Mouse (Mus musculus): ENCODE measurements at regions not wholly inside any gene's neighbourhood (a gene's known extent, or its start where the extent isn't known, plus 50 kb on each side); places are given as distances from the start of the nearest gene placed in this dataset.

DNA sequence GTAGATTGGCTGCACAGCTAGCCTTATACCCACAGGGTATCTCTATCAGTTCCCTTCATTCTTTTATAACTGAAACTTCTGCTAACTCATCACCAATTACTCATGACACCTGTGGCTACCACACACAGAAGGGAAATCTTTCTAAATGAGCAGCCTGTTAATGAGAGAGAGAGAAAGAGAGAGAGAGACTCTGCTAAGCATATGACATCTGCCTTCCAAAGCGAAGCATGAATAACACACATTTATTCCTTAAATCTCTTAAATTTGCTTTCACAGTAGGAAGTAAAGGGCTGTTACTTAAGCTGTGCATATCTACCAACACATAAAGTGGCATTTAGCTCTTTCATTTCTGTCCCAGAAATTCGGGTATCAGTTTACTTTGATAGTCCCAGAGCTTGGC lies 317.7 kb downstream of the Sox2 start:
- 51% methylated on average over 2 of the region's 2 CpGs for WGBS
- Histone ChIP-seq H3K27me3 (ENCODE audit: control insufficient read depth, insufficient read depth, low read length) (no peaks in the 10 kb centered on the region), H3K4me3 (ENCODE audit: low read depth, low read length) (no peak overlapping the region), H3K4me1 (ENCODE audit: control insufficient read depth, insufficient read depth, insufficient read length, low read length) (no peaks in the 10 kb centered on the region), H3K36me3 (ENCODE audit: control insufficient read depth, insufficient read depth, low read length) (no peaks in the 10 kb centered on the region), H3K27ac (ENCODE audit: insufficient read depth, low read depth, low read length) (no peak overlapping the region)
- no peak for TF ChIP-seq POLR2A (IDR thresholded peaks at IDR 0.05; ENCODE audit: low read depth, low read length)
- no peak for TF ChIP-seq CTCF (IDR thresholded peaks at IDR 0.05; ENCODE audit: extremely low read depth, insufficient read length, insufficient replicate concordance, low read depth, low read length)

DNA sequence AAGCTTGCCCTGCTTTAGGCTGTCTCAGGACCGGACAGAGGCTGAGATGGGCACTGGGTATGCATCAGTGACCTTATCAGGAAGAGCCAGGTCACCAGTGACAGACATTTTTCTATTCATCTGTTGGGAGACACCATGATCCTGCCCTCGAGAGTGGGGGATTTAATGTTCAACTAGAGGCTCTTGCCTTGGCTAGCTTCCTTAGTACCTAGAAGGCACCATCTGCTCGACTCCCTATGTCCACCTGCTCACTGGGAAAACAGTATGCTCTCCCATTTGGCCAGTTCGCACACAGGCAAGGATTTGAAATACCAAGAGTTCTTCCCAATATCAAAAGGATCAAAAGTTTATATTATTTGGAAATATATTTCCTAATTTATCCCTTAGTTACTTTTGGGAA lies 321.3 kb downstream of the Sox2 start:
- no peak for TF ChIP-seq CTCF (IDR thresholded peaks at IDR 0.05; ENCODE audit: extremely low read depth, insufficient read length, insufficient replicate concordance, low read depth, low read length)
- no peak for TF ChIP-seq POLR2A (IDR thresholded peaks at IDR 0.05; ENCODE audit: low read depth, low read length)
- 73% methylated on average over 4 of the region's 4 CpGs for WGBS

DNA sequence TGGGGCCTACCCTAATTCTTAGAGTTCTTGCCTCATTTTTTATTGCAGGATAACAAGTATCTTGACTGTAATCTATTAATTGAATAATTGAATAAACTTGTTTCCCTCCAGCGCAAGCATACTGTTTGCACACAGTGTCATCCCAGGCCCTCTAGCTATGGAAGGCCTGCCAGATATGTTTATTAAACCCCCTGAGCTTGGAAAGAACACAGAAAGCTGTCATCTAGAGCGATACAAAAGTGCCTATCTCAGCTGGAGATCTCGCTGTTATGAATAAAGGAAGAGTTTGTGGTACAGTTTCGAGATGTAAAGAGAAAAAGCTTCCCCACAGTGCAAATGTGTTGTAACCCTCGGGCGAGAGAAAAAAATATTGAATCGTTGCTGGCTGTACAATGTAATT lies 324.2 kb downstream of the Sox2 start:
- Histone ChIP-seq H3K36me3 (ENCODE audit: control insufficient read depth, insufficient read depth, low read length) (no peaks in the 10 kb centered on the region), H3K4me1 (ENCODE audit: control insufficient read depth, insufficient read depth, insufficient read length, low read length) (no peaks in the 10 kb centered on the region), H3K27me3 (ENCODE audit: control insufficient read depth, insufficient read depth, low read length) (no peaks in the 10 kb centered on the region), H3K27ac (ENCODE audit: insufficient read depth, low read depth, low read length) (no peak overlapping the region), H3K4me3 (ENCODE audit: low read depth, low read length) (no peak overlapping the region)
- TF ChIP-seq CTCF (IDR thresholded peaks at IDR 0.05; ENCODE audit: extremely low read depth, insufficient read length, insufficient replicate concordance, low read depth, low read length) (no peak), POLR2A (IDR thresholded peaks at IDR 0.05; ENCODE audit: low read depth, low read length) (no peak)
- 73% methylated on average over 7 of the region's 7 CpGs for WGBS

More for the DNA sequence above, 321.3 kb downstream of the Sox2 start:
- H3K36me3 ChIP-seq (ENCODE audit: control insufficient read depth, insufficient read depth, low read length), result no peaks in the 10 kb centered on the region
- no peaks in the 10 kb centered on the region for H3K27me3 ChIP-seq (ENCODE audit: control insufficient read depth, insufficient read depth, low read length)
- H3K27ac ChIP-seq (ENCODE audit: insufficient read depth, low read depth, low read length), result no peak overlapping the region
- H3K4me1 ChIP-seq (ENCODE audit: control insufficient read depth, insufficient read depth, insufficient read length, low read length), result no peaks in the 10 kb centered on the region
- no peak overlapping the region for H3K4me3 ChIP-seq (ENCODE audit: low read depth, low read length)

All from small intestine, adult 2 months (tissue).